ENCODE assay signal across 8 mouse cellular contexts in the genomic region with DNA sequence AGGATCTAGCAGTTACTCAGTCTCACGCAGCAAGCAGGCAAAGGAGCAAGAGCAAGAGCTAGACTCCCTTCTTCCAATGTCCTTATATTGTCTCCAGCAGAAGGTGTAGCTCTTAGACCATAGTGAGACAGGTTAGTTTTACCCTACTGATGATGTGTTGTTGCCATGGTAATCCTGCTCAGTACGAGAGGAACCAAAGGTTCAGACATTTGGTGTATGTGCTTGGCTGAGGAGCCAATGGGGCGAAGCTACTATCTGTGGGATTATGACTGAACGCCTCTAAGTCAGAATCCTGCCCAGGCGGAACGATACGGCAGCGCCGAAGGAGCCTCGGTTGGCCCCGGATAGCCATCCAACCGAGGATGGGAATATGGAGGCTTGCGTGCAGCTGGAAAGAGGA. TPM values are rescaled to one million over a fixed set of nuclear protein-coding genes. Genes with fewer than 3 reads are reported as not detected.
DNase-seq lines count a peak whose midpoint lies in the region; ATAC-seq and TF ChIP-seq lines count a peak whose summit lies in the region.
"Not testable (repeated sequence)": the region's sequence is repeated elsewhere in the genome, so short reads cannot be mapped to it uniquely, and the experiment has no call there.

No protein-coding gene starts in this region.

- TF ChIP-seq CTCF in Patski (IDR thresholded peaks at IDR 0.05) = not testable (repeated sequence)

- H3K9me3 ChIP-seq in hindbrain, embryonic 16.5 days (ENCODE audit: control insufficient read depth, low read length) = not testable (repeated sequence)

- WGBS in hindbrain, embryonic 16.5 days = 82% methylated on average over 12 of the region's 13 CpGs

- not testable (repeated sequence) for H3K9ac ChIP-seq in hindbrain, embryonic 16.5 days (ENCODE audit: low read depth, low read length)

- H3K4me2 ChIP-seq in hindbrain, embryonic 16.5 days (ENCODE audit: low read length) = not testable (repeated sequence)

- not testable (repeated sequence) for H3K27ac ChIP-seq in hindbrain, embryonic 16.5 days (ENCODE audit: low read depth, low read length)

- H3K36me3 ChIP-seq in hindbrain, embryonic 16.5 days (ENCODE audit: control insufficient read depth, insufficient read depth, low read length) = not testable (repeated sequence)

- peak; percentile 33 for DNase-seq in Patski (ENCODE audit: low read depth, low spot score)
- DNase-seq in cerebellum, postnatal 36 days = peak; percentile 74 to 88
- peak; percentile 90 to 91 for DNase-seq in gastrocnemius, adult 8-10 months (ENCODE audit: low spot score in 2 of 2)
- peak; percentile 94 to 98 for DNase-seq in layer of hippocampus, postnatal 36 days
- peak; percentile 92 for DNase-seq in lung, postnatal 10 days
- peak; percentile 16 for DNase-seq in retina, adult 2 months (ENCODE audit: low read depth, low spot score)
- peak; percentile 91 to 98 for DNase-seq in urinary bladder, adult 18-20 months (ENCODE audit: low spot score in 2 of 2)

- in situ Hi-C loops in Patski (cut with MboI; ENCODE audit: low pct_unique_long_range_greater_than_20kb) = loop anchor here (25.0 kb wide), 1 partner anchor 226 kb away; no protein-coding TSS in a partner anchor

- H3K27me3 ChIP-seq in Patski; hindbrain, embryonic 16.5 days (replicated peaks; ENCODE audit: control insufficient read depth, insufficient read depth, low read length): not testable (repeated sequence)

- ATAC-seq in Patski = peak; percentile 100
- peak; percentile 100 for ATAC-seq in hindbrain, embryonic 16.5 days

- H3K4me3 ChIP-seq in hindbrain, embryonic 16.5 days (ENCODE audit: low read length) = not testable (repeated sequence)

- not testable (repeated sequence) for H3K4me1 ChIP-seq in hindbrain, embryonic 16.5 days (ENCODE audit: control insufficient read depth, insufficient read depth, low read depth, low read length)

- POLR2A ChIA-PET in Patski (lab: Charles Lee) = interaction anchor here (1.1 kb wide), 1 partner anchor 111 kb away, joined by 3 read pairs; a partner anchor contains a TSS

- CTCF ChIA-PET in Patski (lab: Charles Lee) = interaction anchor here (1.5 to 1.9 kb wide), 3 partner anchors 116 to 225 kb away, joined by 3 to 4 read pairs (median 3); no protein-coding TSS in a partner anchor

RNA-seq across cellular contexts. Expression of a gene that starts 38.9 kb away (rescaled TPM):
- 2.8 TPM for polyA plus RNA-seq in Patski (2021)
- 1,000 to 10,000 TPM; 1,304 to 1,591 (median 1,439) TPM for total RNA-seq in gastrocnemius, adult 8-10 months (2022)
- 0.91 and 2.7 TPM in 2 replicates for polyA plus RNA-seq in hindbrain, embryonic 16.5 days (2015; fragmentation: Nextera tagmentation; extraction: Ambion mirVana)
- total RNA-seq in layer of hippocampus, postnatal 36 days (2021) = 1 to 10 TPM; 1.5 to 1.7 TPM

RNA-seq across cellular contexts. Expression of a gene that starts 39.1 kb away (rescaled TPM):
- 867 TPM for polyA plus RNA-seq in Patski (2021)
- 100 to 1,000 TPM; 326 to 366 (median 337) TPM for total RNA-seq in gastrocnemius, adult 8-10 months (2022)
- polyA plus RNA-seq in hindbrain, embryonic 16.5 days (2015; fragmentation: Nextera tagmentation; extraction: Ambion mirVana) = 106 and 118 TPM in 2 replicates
- 10 to 100 TPM; 38.0 to 48.0 TPM for total RNA-seq in layer of hippocampus, postnatal 36 days (2021)

Comparison
In these comparisons a context has a peak if more than half of its experiments do, and no peak if none do; other contexts are left out.
1. DNase-seq: peak in every context shown above with its lines; median percentile 96 in layer of hippocampus, postnatal 36 days; 94 in urinary bladder, adult 18-20 months; 92 in lung, postnatal 10 days; 90 in gastrocnemius, adult 8-10 months; 81 in cerebellum, postnatal 36 days; 33 in Patski; 16 in retina, adult 2 months.
2. RNA of a gene that starts 38.9 kb away (total RNA-seq): 1,304 to 1,591 TPM in gastrocnemius, adult 8-10 months; 1.5 to 1.7 TPM in layer of hippocampus, postnatal 36 days; every median in the first group is over 100 times any median in the second.
3. RNA of a gene that starts 39.1 kb away (total RNA-seq): 326 to 366 TPM in gastrocnemius, adult 8-10 months; 38.0 to 48.0 TPM in layer of hippocampus, postnatal 36 days; every median in the first group is over 4 times any median in the second.